12 mouse cellular contexts compared by ENCODE assay signal in the genomic region with DNA sequence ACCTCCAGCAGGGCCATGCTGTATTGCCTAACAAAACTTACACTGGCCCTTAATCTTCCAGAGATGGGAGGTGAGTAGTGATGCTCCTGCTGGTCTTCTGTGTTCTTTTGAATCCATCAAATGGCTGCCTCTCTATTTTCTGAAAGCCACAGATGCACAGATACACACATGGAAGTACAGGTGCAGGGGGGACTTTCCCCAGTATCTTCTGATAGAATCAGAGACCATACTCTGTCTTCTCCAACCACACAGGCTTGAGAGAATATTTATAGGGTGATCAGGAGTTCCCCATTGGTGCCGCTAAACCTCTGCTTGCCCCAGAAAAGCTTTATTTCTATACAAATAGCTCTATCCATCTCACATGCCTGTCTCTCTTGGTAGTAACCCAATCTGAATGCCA.
"Had no signal": no experiment of that assay in that cellular context is flagged by ENCODE, and none has a peak within 500 bp of the region (broad histone marks: within the 10 kb centered on the region; RNA-seq: fewer than 3 reads in every experiment).

No protein-coding gene starts in this region.

- DNase-seq: kidney, adult 18-20 months; kidney, postnatal 14 days; left cerebral cortex, postnatal 4 days; lung, adult 18-20 months; right cerebral cortex, postnatal 4 days; thymus, adult 2 months; thymus, postnatal 36 days had no signal

- H3K27me3 ChIP-seq: kidney, embryonic 15.5 days; limb, embryonic 13.5 days; midbrain, embryonic 12.5 days; stomach, embryonic 15.5 days had no signal

- H3K4me3 ChIP-seq: kidney, embryonic 15.5 days; limb, embryonic 13.5 days; midbrain, embryonic 12.5 days; stomach, embryonic 15.5 days had no signal

- H3K9me3 ChIP-seq: kidney, embryonic 15.5 days; limb, embryonic 13.5 days; midbrain, embryonic 12.5 days; stomach, embryonic 15.5 days had no signal

- H3K36me3 ChIP-seq: kidney, embryonic 15.5 days; limb, embryonic 13.5 days; midbrain, embryonic 12.5 days; stomach, embryonic 15.5 days had no signal

- H3K27ac ChIP-seq: kidney, embryonic 15.5 days; limb, embryonic 13.5 days; liver, embryonic 14.5 days; midbrain, embryonic 12.5 days; stomach, embryonic 15.5 days had no signal
